Mouse (Mus musculus) olfactory bulb, adult 2 months (tissue): ENCODE results near the gene Tbc1d10c.

Source experiments
- CTCF ChIP-seq: fragments of 200-500 bp; IDR thresholded peaks from 2 replicates; pipeline ENCODE4 v1.5.1; 2012; ENCODE audit warnings: low read depth, mild to moderate bottlenecking, low read length, moderate library complexity; ENCODE audit not compliant: insufficient read depth
- POLR2A ChIP-seq: fragments of 200-500 bp; IDR thresholded peaks from 2 replicates; pipeline ENCODE4 v1.6.1; 2012; ENCODE audit warnings: mild to moderate bottlenecking, low read depth, low read length, moderate library complexity; ENCODE audit not compliant: insufficient read depth

DNA sequence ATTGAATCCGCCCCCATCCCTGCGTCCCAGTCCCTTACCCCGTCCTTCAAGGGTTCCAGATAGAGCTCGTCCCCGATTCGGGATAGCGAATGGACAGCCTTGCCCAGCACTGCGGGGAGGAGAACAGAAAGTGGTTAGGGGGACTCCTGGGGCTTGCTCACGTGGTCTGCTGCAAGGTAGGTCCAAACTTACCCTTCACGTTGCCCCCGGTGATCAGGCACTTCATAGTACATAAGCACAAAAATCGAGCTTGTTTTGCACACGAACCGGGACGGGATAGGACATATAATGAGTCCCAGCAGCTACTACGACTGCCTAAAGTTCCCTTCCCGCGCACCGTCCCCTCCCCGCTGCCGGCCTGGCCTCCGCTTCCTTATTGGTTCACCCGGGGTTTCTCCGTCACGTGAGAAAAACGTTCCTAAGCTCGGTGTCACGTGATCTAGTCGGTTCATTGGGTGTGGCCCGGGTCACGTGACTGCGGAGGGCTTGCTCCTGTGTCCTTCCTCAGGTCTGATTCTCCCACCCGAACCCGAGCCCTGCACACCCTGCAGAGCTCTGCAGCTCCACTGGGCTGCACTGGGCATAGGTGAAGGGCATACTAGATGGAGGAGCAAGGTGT, 10.3 kb upstream of the Tbc1d10c start, which contains the start of gene Rad9a:
- TF ChIP-seq POLR2A (peak; percentile 80), CTCF (no peak)
